Mouse (Mus musculus) T-helper 17 cell (primary cell): ENCODE measurements around the gene Tank.

Experiments
- in situ Hi-C, 2 experiments: fragments of 300-600 bp; cut with MboI, MseI; formaldehyde crosslinking; loops; 1 replicate in 1 of 2; 2 replicates in 1 of 2; pipeline ENCODE4 v1.15.1; 2025; ENCODE audit warnings: high pct_unique_total_duplicates in 2 of 2

The Tank gene

DNA sequence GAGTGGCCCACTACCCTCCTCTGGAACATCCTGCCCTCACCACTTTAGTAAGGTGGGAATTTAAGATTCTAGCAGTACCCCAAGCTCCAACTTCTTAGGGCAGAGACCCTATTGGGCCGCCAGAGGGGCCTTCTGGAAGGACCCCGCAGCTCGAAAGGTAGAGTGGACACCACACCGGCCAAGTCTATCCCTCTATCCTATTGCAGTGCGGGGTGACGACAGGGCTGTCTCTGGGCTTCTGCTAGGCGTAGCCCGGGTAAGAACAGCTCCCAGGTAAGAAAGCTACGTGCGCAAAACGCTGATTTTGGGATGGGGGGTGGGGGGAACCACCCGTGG, 76.6 kb downstream of the Tank start:
- in situ Hi-C loops: loop anchor here in 1 of 2 experiments (25.0 kb wide), 1 partner anchor 632 kb away; no protein-coding TSS in a partner anchor

DNA sequence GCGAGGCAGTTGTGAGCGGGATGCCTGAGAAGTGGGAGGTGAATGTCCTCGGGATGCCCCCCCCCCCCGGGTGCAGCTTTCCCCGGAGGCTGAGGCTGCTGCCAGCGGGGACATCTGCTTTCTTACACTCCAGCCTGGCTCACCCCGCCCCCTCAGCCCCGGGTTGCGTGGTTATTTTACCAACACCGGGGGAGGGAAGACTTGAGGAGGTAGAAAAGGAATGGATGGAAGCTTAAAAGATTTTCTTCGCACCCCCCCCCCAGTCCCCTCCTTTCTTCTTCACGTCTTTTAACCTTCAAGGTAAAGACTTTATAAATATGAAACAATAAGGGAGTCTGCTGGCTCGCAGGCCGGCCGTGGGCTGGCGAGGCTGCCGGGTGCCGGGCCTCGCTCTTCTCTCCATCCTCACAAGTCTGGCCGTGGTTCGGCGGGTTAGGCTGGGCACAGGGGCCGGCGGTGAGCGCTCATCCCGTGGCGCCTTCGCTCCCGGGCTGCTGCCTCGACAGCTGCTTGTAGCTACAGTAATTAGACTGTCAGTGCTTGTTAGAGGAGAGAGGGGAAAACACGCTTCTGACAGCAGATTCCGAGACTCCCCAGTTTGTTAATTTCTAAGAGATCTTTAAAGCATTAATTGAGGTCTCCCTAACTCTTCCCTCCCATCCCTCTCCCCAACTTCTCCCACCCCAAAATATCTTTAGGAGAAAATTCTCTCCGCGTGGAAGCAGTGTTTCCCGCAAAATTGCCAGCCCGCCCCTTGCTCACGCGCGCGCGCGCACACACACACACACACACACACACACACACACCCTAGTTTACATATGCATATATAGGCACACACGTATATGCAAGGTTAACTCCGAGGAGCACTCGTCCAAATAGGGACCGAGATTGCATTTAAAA, 77.2 kb downstream of the Tank start:
- in situ Hi-C loops: loop anchor here in 1 of 2 experiments (25.0 kb wide), 1 partner anchor 632 kb away; no protein-coding TSS in a partner anchor

DNA sequence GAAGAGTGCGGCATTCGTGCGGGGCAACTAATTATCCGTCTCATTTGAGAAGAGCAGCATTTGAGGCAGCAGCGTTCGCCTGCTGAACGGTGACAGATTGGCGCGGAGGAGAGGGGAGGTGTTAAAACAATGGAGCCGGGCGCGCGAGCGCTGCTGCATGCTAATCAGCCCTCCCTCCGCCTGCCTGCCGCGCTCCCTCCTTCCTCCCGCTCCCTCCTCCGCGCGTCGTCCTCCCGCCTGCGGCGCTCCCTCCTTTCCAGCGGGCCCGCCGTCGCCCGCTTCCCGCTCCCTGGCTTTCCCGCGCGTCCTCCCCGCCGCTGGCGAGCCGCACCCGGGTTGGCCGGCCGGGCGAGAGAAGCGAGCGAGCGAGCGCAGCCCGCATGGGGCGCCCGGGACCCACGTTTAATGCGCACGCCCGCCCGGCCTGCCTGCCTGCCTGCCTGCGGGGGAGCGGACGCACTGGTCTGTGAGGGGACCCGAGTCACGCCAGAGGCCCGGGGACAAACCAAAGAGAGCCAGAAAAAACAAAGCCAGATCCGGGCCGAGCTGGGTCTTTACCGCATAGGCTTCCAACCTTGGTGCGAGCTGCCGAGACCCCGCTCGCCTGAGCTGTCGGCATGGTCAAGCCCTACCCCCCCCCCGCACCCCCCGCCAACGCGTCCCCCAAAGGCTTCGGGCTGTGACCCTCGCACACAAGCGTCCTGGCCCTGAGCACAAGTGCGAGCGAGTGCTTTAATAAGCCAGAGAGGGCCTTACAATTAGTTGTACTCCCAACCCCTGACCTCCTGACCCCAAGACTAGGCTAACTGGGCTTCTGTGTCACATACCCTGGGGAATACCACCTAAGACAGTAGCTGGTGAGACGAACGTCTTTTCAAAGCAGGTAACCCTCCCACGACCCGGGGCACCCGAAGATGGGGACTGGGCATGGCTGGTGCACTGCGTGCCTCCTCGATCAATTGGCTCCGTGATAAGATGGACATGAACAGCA, 78.3 kb downstream of the Tank start:
- in situ Hi-C loops: loop anchor here in 1 of 2 experiments (25.0 kb wide), 1 partner anchor 631 kb away; no protein-coding TSS in a partner anchor

DNA sequence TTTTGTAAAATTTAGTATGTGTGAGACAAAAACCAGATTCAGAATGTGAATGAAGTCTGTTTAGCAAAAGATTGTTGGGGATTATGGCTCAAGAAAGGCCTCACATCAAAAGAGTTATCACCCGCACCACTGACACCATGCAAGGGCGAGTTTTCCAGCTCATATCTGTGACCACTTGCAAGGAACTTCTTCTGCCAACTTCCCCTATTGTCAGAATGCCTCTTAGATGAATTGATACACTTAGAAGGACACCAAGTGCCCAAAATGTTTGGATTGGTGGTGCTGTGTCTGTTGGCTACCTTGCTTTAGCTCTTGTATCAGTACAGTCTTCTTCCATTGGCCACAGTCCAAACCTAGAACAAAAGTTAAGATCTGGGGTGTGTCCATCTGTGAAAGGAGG, 80.9 kb downstream of the Tank start:
- in situ Hi-C loops: loop anchor here in 1 of 2 experiments (25.0 kb wide), 1 partner anchor 628 kb away; no protein-coding TSS in a partner anchor

DNA sequence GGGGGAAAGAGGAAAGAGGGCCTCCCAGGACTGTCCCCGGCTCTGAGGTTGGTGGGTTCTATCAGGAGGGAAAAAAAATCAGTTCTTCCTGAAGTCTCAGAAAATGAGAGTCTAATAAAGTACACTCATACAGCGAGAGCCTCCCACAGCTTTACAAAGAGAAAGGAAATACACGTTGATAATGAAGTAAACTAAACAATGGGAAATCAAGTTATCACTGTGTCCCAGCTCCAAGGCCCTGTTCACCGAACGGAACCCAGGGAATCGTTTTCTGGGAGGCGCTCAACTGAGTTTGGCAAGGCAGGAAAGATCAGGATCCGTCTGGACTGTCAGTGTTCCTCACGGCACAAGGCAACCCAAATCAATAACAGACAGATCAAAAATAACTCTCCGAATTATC, 84.4 kb downstream of the Tank start:
- in situ Hi-C loops: loop anchor here in 1 of 2 experiments (5.0 to 25.0 kb wide), 2 partner anchors 304 to 624 kb away; no protein-coding TSS in a partner anchor

DNA sequence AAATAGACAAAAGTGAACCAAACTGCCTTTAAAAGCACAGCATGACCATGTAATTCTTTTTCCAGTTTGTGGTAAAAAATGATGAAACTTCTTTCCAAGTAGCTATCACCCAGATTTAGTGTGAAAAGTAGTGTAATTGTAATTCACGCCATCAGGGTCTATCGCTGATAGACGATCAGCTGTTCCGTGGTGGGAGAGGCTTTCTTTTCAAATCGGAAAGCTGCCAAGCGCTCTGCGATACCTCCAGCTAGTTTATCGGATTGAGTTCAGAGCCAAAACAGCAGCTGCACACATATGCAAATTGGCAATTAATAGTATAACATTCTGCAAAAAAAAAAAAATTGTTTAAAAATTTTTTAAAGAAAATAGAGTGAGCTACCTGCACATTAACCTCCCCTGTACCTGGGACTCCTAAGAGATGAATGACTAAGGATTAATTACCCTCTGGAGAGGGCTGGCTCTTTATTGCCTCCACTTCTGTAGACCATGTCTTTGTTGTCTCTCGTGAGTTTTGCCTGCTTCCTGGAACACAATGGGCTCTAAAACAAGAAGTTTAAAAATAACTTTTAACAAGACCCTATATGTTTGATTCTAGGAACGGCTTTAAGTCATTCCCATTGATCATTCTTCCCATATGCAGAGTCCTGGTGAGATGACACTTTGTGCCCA, 85.3 kb downstream of the Tank start:
- in situ Hi-C loops: loop anchor here in 1 of 2 experiments (5.0 to 25.0 kb wide), 2 partner anchors 304 to 624 kb away; no protein-coding TSS in a partner anchor

DNA sequence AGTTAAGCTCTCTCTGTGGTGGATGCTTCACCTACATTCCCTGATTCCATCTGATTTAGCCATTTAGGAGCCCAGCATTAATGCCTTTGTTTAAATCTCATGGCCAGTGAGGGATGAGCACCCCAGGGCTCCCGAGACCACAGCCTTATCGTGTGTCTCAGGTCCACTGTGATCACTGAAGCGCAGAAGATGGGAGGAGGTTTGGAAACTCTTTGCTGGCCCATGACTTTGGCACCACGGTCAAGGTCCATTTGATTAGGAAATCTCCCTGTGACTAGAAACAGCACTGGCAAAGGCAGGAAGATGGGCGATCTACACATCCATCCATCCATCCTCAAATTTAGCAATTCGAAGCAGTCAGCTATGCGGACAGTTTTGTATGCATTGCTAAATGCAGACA, 89.0 kb downstream of the Tank start:
- in situ Hi-C loops: loop anchor here in 1 of 2 experiments (5.0 to 25.0 kb wide), 2 partner anchors 140 to 620 kb away; no protein-coding TSS in a partner anchor

DNA sequence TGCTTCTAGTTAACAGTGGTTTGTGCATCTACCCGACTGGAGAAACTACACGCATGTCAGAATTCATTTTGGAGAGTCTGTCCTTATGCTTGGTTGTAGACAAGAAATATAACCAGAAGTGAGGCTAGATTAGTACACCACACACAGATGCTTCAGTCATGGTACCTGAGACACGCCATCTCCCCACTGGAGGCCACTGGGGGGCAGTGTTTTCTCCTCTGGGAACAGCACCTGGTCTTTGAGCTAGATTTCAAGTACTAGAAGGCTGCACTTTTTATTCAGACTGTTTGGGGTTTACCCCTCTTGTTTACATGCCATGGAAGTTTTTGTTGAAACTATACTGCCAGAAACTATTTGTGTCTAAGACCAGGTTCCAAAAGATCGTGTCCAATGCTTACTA, 89.9 kb downstream of the Tank start:
- in situ Hi-C loops: loop anchor here in 1 of 2 experiments (5.0 to 25.0 kb wide), 2 partner anchors 139 to 619 kb away; no protein-coding TSS in a partner anchor

DNA sequence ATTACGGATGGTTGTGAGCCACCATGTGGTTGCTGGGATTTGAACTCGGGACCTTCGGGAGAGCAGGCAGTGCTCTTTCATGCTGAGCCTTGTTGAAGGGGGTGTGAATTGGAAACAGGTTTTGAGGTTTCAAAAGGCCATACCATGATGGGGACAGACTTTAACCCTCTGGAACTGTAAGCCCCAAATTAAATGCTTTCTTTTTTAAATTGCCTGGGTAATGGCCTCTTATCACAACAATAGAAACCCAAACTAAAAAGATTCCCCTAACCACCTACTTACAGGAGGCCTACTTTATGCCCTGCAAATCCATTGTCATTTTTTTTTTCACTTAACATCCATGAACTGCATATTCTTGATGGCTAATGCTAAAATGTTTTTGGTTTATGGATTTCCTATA, 96.2 kb downstream of the Tank start:
- in situ Hi-C loops: loop anchor here (5.0 to 25.0 kb wide), 3 partner anchors 298 to 613 kb away; no protein-coding TSS in a partner anchor

DNA sequence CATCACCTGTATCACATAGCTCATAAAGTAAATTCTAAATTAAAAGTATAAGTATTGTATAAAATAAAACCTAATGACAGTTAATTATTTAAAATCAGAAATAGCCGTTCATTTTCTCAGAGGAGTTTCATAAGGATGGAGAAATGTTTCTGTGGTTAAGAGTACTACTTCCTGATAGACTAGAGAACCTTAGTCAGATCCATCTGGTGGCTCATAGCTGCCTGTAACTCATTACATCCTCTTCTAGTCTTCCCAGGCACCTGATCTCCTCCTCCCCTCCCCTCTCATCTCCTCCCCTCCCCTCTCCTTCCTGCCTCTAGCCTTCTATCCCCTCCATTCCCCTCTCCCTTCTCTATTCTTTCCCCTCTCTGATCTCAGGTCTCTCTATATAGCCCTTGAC, 103.2 kb downstream of the Tank start:
- in situ Hi-C loops: no loop called here

DNA sequence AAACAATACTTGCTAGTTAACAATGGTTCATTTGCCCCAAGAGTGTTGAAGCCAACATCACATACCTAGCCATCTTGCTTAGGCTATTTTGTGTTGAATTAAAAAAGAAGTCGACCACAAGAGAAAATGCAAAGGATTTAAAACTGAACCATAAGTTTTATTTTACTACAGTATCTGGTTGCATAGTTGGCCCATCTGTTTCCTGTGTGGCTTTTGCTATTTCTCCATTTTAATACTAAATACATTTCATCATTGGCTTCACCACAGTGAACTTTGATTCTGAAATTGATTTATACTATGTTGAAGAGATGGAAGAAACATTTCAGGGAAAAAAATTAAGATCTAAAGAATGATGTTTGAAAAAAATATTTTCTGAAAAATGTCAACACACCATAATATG, 108.1 kb downstream of the Tank start:
- in situ Hi-C loops: no loop called here

DNA sequence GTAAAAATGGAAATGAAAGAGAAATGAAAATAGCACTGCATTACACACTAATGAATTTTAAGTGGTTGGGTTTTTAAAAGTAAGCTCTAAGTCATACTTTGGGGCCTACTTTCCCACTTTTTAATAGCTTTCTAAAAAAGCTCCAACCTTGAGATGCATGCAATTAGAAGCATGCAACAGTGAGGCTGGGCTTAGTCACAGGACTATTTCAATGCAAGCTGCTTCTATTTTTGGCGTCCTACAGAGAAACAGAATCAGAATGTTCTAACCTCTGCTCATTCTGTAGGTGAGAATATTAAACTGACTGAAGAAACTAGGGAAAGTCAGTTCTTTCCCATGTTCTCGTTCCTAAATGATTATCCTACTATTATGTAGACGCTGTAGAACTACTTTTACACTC, 110.7 kb downstream of the Tank start:
- in situ Hi-C loops: no loop called here
